Mouse (Mus musculus): ENCODE data around the gene Actl10. TPM values are rescaled to one million over a fixed set of nuclear protein-coding genes. Genes with fewer than 3 reads are reported as not detected.

Gene Actl10
- polyA plus RNA-seq, 1 experiment = not detected

DNA sequence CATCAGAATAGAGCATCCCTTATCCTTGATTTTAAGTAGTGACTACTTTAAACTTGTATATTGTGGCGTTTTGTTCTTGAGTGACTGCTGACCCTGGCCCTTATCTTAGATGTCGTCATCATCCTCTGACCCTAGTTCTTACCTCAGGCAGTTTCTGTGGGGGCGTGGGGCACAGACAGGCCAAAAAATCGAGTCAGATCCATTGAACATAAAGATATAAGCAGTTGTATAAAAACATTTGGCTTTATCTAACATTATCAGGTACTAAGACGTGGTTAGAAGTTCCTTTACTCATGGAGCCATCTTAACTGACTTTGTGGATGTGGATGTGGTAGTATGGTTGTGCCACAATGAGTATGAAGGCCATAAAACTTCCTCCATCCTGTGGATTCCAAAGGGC is 29.2 kb upstream of the Actl10 start:
- TF ChIP-seq POLR2A (IDR thresholded peaks at IDR 0.05; ENCODE audit: borderline replicate concordance, control insufficient read depth, low read depth, low read length) = no peak
- TF ChIP-seq CTCF (IDR thresholded peaks at IDR 0.05; ENCODE audit: control insufficient read depth, insufficient read depth, low read length) = no peak
- Histone ChIP-seq H3K27ac (ENCODE audit: control insufficient read depth, insufficient read depth, low read depth, low read length, poor library complexity) (no peak overlapping the region), H3K4me3 (replicated peaks; ENCODE audit: control insufficient read depth, low read depth, low read length) (no peak overlapping the region), H3K4me1 (ENCODE audit: control insufficient read depth, insufficient read depth, low read length) (no peaks in the 10 kb centered on the region)
- 61% methylated on average over 5 of the region's 5 CpGs for WGBS

DNA sequence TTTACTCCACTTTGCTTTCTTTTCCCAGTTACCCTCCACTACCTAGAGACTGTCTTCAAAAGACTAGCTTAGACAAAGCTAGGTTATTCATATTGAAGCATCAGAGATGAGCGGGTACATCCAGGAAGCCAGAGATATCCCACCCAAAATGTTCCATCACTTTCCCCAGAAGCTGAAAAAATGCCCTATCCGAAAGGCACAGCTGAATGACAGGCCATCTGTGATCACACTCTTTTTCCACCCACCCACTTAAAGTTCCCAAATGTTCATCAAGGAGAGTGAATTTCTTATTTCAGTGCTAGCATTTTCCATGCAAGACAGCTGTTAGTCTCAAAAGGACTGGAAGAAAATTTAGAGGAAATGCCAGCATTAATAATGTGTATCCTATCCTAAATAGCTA is 26.3 kb upstream of the Actl10 start:
- WGBS = 87% methylated on average over 2 of the region's 2 CpGs
- H3K4me1 ChIP-seq (ENCODE audit: control insufficient read depth, insufficient read depth, low read length) = no peaks in the 10 kb centered on the region
- no peak overlapping the region for H3K27ac ChIP-seq (ENCODE audit: control insufficient read depth, insufficient read depth, low read depth, low read length, poor library complexity)
- no peak overlapping the region for H3K4me3 ChIP-seq (replicated peaks; ENCODE audit: control insufficient read depth, low read depth, low read length)
- TF ChIP-seq POLR2A (IDR thresholded peaks at IDR 0.05; ENCODE audit: borderline replicate concordance, control insufficient read depth, low read depth, low read length) (no peak), CTCF (IDR thresholded peaks at IDR 0.05; ENCODE audit: control insufficient read depth, insufficient read depth, low read length) (no peak)

DNA sequence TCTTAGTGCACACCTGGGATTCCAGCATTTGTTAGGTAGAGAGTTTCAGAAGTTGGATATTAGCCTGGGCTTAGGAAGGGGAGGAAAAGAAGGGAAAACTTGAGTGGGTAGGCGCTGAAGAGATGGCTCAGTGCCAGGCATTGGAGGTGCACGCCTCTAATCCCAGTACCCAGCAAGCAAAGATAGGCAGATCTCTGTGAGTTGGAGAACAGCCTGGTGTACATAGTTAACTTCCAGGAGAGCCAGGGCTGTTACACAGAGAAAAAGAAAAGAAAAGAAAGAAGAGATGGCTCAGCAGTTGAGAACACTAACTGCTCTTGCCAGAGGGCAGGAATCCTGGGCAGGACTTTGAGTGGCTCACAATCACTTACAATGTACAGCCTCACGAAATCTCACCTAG is 25.0 kb upstream of the Actl10 start:
- TF ChIP-seq CTCF (IDR thresholded peaks at IDR 0.05; ENCODE audit: control insufficient read depth, insufficient read depth, low read length) (no peak), POLR2A (IDR thresholded peaks at IDR 0.05; ENCODE audit: borderline replicate concordance, control insufficient read depth, low read depth, low read length) (no peak)
- H3K4me3 ChIP-seq (replicated peaks; ENCODE audit: control insufficient read depth, low read depth, low read length) = no peak overlapping the region
- no peaks in the 10 kb centered on the region for H3K4me1 ChIP-seq (ENCODE audit: control insufficient read depth, insufficient read depth, low read length)
- H3K27ac ChIP-seq (ENCODE audit: control insufficient read depth, insufficient read depth, low read depth, low read length, poor library complexity) = no peak overlapping the region
- WGBS = 66% methylated on average over 3 of the region's 3 CpGs

DNA sequence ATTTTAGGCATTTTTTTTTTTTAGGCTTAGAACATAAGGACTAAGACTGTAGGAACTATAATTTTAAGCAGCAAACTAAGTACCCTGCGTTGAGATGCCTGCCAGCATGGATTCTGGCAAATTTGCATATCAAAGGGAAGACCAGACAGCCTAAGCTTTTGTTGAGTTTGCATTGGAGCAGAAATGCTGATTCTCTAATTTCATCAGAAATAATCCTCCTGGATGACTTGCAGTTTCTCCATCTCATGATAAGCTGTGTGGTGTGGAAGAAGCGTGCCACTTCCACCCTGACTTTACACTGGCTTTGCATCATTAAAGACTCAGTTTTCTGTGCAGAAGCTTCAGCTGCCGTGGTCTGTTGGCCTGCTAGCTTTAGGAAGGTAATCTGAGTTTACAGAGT is 18.7 kb upstream of the Actl10 start:
- WGBS = 66% methylated on average over 3 of the region's 3 CpGs
- Histone ChIP-seq H3K27ac (ENCODE audit: control insufficient read depth, insufficient read depth, low read depth, low read length, poor library complexity) (no peak overlapping the region), H3K4me3 (replicated peaks; ENCODE audit: control insufficient read depth, low read depth, low read length) (no peak overlapping the region), H3K4me1 (ENCODE audit: control insufficient read depth, insufficient read depth, low read length) (no peaks in the 10 kb centered on the region)
- no peak for TF ChIP-seq POLR2A (IDR thresholded peaks at IDR 0.05; ENCODE audit: borderline replicate concordance, control insufficient read depth, low read depth, low read length)
- TF ChIP-seq CTCF (IDR thresholded peaks at IDR 0.05; ENCODE audit: control insufficient read depth, insufficient read depth, low read length) = no peak

DNA sequence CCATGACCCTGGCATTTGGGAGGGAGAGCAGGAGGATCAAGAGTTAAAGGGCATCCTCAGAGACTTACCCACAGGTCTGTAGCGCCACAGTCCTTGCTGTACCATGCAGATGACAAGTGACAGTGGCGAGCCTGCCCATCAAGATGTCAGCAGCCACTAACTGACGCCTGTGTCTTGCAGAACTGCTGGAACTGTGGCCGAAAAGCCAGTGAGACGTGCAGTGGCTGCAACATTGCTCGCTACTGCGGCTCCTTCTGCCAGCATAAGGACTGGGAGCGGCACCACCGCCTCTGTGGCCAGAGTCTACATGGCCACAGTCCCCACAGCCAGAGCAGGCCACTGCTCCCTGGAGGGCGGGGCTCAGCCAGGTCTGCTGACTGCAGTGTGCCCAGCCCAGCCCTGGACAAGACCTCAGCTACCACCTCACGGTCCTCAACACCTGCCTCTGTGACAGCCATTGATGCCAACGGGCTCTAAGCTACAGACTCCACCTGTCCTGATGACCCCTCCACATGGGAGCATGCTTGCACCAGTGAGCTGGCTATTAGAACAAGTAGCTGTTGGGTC is 16.8 kb upstream of the Actl10 start:
- no peak for TF ChIP-seq CTCF (IDR thresholded peaks at IDR 0.05; ENCODE audit: control insufficient read depth, insufficient read depth, low read length)
- no peak for TF ChIP-seq POLR2A (IDR thresholded peaks at IDR 0.05; ENCODE audit: borderline replicate concordance, control insufficient read depth, low read depth, low read length)
- 86% methylated on average over 12 of the region's 12 CpGs for WGBS
- Histone ChIP-seq H3K4me1 (ENCODE audit: control insufficient read depth, insufficient read depth, low read length) (no peaks in the 10 kb centered on the region), H3K27ac (ENCODE audit: control insufficient read depth, insufficient read depth, low read depth, low read length, poor library complexity) (no peak overlapping the region), H3K4me3 (replicated peaks; ENCODE audit: control insufficient read depth, low read depth, low read length) (no peak overlapping the region)

DNA sequence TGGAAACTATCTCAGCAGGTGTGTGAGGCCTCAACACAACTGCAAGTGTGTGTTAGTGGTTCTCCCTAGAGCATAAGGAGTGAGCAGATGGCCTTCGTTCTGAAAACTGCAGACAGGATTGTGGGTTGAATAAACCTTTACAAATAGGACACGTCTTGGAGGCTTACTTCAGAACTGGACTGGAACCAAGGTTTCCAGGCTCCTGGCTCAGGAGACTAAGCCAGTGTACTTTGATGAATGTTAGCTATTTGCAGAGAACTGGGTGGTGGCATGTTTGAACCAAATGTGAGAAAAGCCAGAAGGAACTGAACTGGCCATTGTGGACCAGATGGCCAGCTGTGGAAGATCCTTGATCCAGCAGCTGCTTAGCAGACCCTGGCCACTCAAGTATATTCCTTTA is 13.3 kb upstream of the Actl10 start:
- no peak for TF ChIP-seq CTCF (IDR thresholded peaks at IDR 0.05; ENCODE audit: control insufficient read depth, insufficient read depth, low read length)
- TF ChIP-seq POLR2A (IDR thresholded peaks at IDR 0.05; ENCODE audit: borderline replicate concordance, control insufficient read depth, low read depth, low read length) = no peak
- 87% methylated on average over 2 of the region's 2 CpGs for WGBS
- Histone ChIP-seq H3K4me3 (replicated peaks; ENCODE audit: control insufficient read depth, low read depth, low read length) (no peak overlapping the region), H3K4me1 (ENCODE audit: control insufficient read depth, insufficient read depth, low read length) (no peaks in the 10 kb centered on the region), H3K27ac (ENCODE audit: control insufficient read depth, insufficient read depth, low read depth, low read length, poor library complexity) (no peak overlapping the region)

DNA sequence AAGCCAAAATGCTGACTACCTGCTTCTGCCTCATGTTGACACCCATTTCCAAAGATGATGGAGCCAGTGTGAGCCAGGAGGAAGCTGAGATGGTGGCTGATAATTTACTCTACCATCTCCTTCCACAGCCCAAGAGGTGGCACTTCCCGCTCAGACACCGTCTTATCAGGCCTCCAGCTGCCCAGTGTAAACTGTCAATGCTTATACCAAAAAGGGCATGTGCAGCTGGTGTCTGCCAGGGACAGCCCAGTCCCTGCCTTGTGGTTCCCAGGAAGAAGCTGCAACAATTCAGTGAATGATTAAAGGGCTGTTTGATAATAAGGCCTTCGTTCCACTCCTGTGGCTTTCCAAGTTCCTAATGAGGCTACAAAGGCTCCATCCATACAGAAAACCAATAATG is 12.9 kb upstream of the Actl10 start:
- TF ChIP-seq CTCF (IDR thresholded peaks at IDR 0.05; ENCODE audit: control insufficient read depth, insufficient read depth, low read length) (no peak), POLR2A (IDR thresholded peaks at IDR 0.05; ENCODE audit: borderline replicate concordance, control insufficient read depth, low read depth, low read length) (no peak)
- 54% methylated on average over 3 of the region's 3 CpGs for WGBS

DNA sequence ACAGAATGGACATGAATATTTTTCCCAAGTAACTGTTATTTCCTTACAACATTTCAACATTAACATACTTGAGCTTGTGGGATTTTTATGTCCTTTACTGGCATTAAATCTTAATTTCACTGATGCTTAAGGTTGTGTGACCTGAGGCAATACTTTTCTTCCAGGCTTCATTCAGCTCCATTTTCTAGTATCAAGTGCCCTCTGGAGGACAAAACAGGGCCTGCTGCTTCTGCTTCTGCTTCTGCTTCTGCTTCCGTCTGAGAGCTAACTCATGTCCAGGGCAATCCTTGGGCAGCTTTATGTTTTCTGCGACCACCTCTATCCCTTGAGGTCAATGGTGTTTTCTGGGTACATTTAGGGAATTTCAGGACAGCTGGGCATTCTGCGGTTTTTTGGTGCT is 11.9 kb upstream of the Actl10 start:
- H3K4me1 ChIP-seq (ENCODE audit: control insufficient read depth, insufficient read depth, low read length) = no peaks in the 10 kb centered on the region
- H3K4me3 ChIP-seq (replicated peaks; ENCODE audit: control insufficient read depth, low read depth, low read length) = no peak overlapping the region
- TF ChIP-seq CTCF (IDR thresholded peaks at IDR 0.05; ENCODE audit: control insufficient read depth, insufficient read depth, low read length) = 0 out of 2 replicates have a peak, but pooled peaks have one; percentile 29
- no peak for TF ChIP-seq POLR2A (IDR thresholded peaks at IDR 0.05; ENCODE audit: borderline replicate concordance, control insufficient read depth, low read depth, low read length)
- H3K27ac ChIP-seq (ENCODE audit: control insufficient read depth, insufficient read depth, low read depth, low read length, poor library complexity) = no peak overlapping the region
- 58% methylated on average over 3 of the region's 3 CpGs for WGBS

More for the DNA sequence above, 12.9 kb upstream of the Actl10 start:
- Histone ChIP-seq H3K27ac (ENCODE audit: control insufficient read depth, insufficient read depth, low read depth, low read length, poor library complexity) (no peak overlapping the region), H3K4me1 (ENCODE audit: control insufficient read depth, insufficient read depth, low read length) (no peaks in the 10 kb centered on the region), H3K4me3 (replicated peaks; ENCODE audit: control insufficient read depth, low read depth, low read length) (no peak overlapping the region)

DNA sequence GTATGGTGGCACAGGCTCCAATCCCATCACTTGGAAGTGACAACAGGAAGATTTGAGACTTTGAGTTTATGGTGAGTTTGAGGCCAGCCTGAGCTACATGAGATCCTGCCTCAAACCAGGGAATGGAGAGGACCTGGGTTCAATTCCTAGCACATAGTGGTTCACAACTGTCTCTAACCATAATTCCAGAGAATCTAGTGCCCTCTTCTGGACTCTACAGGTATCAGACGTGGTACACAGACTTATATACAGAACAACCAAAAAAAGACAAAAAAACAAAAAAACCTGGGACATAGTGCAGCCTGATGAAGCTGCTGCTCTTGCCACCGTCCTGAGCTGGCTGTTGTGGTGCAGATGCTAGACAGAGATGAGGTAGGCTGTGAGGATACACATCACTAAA is 9.9 kb upstream of the Actl10 start:
- H3K4me1 ChIP-seq (ENCODE audit: control insufficient read depth, insufficient read depth, low read length) = no peaks in the 10 kb centered on the region
- H3K27ac ChIP-seq (ENCODE audit: control insufficient read depth, insufficient read depth, low read depth, low read length, poor library complexity) = no peak overlapping the region
- H3K4me3 ChIP-seq (replicated peaks; ENCODE audit: control insufficient read depth, low read depth, low read length) = no peak overlapping the region
- WGBS = 78% methylated on average over 2 of the region's 2 CpGs
- no peak for TF ChIP-seq POLR2A (IDR thresholded peaks at IDR 0.05; ENCODE audit: borderline replicate concordance, control insufficient read depth, low read depth, low read length)
- no peak for TF ChIP-seq CTCF (IDR thresholded peaks at IDR 0.05; ENCODE audit: control insufficient read depth, insufficient read depth, low read length)
